Mouse (Mus musculus) right cerebral cortex, adult 2 months (tissue): ENCODE data around the gene Ankrd36.
"Not testable (repeated sequence)": the region's sequence is repeated elsewhere in the genome, so short reads cannot be mapped to it uniquely, and the experiment has no call there.

ENCODE experiments used
- DNase-seq, 2 experiments: peaks; one replicate each; pipeline ENCODE4 v3.0.0; 2021 to 2022; ENCODE audit warnings: low spot score in 2 of 2

Ankrd36 gene

DNA sequence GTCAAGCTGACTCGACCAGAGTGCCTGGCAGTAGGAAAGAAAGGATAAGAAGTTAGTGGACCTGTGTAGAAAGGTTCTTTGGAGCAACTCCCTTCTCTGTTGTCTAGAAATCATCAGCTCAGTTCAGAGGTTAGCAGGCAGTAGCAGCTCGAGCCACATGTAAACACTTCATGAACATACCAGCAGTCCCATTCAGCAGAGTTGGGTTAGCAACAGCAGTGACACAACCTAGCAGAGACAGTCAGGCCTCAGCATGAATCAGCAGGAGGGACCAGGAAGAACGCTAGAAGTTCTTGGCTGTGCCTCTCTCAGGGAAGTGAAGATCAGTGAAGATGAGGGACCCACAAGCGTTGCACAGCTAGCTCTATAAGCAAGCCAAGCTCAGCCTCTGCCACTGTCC, 24.0 kb upstream of the Ankrd36 start:
- DNase-seq = no peak

DNA sequence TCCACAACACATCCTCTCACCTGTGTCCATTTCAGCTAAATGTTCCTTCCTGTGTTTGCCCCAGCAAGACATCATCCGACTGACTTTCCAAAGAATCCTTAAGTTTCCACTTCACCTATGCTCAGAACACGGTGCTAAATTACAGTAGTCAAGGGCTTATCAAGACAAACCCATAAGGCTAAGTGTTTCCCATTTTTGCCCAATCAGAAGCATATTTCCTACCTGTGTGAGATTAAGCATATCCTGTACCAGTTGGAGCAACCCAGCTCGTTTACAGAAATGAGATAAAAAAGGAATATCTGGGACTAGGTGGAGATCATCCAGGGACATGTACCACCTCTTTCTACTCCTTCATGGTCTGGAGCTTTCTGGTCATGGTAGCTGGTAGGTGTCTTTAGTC, 22.8 kb upstream of the Ankrd36 start:
- DNase-seq = no peak

- DNase-seq = no peak
Measured at GRCm38 (mm10) chr11:5551430-5551829, 18.1 kb upstream of the Ankrd36 start.

DNA sequence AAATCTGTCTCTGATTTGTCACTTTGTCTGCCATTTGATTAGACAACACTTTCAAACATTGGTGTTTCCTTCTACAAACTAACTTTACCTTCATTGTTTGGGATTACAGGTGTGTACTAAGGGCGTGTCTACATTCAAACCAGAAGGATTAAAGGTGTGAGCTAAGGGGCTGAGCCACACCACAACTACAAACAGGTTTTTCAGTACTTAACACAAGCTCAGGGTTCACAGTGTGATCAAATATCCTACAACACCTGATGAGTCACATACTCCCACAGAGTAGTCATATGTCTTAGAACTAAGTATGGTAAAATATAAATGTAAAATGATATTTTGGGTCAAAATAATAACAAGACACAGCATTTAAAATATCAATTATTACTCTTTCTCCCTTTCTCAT, 17.6 kb upstream of the Ankrd36 start:
- DNase-seq = no peak

DNA sequence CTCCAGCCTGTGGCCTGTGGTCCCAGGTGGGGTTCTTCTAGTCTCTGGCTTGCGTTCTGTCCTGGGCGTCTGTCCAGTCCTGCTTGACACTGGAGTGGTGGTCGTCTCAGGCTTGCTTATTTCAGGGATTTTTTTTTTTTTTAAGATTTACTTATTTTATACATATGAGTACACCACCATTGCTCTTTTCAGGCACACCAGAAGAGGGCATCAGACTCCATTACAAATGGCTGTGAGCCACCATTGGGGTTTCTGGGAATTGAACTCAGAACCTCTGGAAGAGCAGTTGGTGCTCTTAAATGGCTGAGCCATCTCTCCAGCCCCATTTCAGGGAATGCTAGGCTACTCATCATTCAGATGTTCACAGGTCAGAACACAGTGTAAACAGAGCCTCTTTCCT, 9.2 kb upstream of the Ankrd36 start:
- DNase-seq = no peak

DNA sequence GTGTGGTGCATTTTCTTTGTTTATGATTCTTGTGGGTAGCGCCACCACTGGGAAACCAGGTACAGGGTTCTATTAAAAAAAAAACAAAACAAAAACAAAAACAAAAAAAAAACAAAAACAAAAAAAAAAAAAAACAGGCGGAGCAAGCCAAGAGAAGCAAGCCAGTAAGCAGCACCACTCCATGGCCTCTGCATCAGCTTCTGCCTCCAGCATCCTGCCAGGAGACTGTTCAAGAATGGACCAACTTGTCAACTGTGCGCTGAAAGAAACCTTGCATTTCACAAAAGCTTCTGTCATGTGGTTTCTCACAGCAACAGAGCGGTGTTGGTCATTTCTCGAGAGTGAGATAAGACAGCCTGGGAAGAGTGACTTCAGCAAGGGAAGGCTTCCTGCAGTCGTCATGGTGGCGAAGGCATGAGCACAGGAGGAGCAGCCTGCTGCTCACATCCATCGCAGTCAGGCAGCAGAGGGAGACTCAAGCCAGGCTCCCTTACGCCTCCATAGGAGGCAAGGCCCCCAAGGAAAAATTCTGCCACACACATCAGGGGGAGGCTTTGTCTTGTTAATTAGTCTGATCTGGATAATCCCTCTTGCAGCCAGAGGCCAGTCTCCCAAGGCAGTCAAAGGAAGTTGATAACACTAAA, 6.7 kb upstream of the Ankrd36 start:
- DNase-seq = peak in 1 of 2 experiments; percentile 4

DNA sequence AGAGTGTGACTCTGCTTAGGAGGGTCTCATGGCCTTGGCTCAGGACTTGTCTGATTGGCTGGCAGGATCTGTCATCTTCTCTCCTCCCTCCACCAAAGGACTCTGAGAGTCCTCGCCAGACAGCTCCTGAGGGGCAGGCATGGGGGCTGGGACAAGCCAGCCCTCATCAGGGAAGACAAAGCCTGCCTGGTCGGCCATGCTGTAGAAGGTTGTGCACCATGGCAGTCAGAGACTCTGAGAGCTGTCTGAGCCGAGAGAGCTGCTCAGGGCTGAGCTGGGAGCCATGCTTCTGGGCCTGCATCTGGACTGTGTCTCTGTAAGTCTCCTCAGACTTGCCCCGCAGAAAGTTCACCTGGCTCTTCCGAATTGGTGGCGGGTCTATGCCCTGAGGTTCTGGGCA, 5.6 kb upstream of the Ankrd36 start:
- no peak for DNase-seq

DNA sequence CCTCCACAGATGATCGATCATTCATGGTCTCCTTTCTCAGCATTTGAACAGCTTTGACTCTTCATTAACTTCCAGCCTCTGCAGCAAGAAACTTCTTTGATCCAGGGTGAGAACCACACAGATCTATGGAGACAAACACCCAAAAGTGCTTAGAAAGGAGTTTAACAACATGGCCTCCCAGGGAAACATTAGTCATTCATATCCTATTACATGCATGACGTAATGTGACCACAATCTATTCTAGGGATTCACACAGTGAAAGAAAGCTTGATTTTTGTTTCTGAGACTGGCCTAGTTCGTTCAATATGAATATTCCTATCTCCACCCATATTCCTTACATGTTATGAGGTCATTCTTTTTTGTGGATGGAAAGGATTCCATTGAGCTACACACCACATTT, 3.9 kb upstream of the Ankrd36 start:
- no peak for DNase-seq

DNA sequence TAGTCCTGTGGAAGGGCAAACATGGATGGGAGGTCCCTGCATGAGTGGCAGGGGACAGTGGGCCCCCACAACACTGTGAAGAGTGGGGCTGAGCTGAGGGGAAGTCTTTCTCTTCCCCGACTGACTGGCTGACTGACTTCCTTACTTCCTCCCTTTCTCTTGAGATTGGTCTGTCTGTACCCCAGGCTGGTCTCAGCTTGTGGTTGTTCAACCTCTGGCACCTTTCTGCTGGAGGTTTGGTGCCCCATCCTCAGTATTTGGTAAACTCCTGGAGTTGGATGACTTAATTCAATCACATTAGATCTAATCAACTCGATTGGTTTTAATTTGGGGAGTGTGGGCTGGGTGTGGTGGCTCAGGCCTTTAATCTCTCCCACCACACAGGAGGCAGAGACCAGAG, 3.0 kb upstream of the Ankrd36 start:
- DNase-seq = no peak

GRCm38 (mm10) chr11:5567654-5568053, 1.8 kb upstream of the Ankrd36 start:
- DNase-seq = no peak

- DNase-seq = no peak
Measured at GRCm38 (mm10) chr11:5568082-5568481, 1.4 kb upstream of the Ankrd36 start.

DNA sequence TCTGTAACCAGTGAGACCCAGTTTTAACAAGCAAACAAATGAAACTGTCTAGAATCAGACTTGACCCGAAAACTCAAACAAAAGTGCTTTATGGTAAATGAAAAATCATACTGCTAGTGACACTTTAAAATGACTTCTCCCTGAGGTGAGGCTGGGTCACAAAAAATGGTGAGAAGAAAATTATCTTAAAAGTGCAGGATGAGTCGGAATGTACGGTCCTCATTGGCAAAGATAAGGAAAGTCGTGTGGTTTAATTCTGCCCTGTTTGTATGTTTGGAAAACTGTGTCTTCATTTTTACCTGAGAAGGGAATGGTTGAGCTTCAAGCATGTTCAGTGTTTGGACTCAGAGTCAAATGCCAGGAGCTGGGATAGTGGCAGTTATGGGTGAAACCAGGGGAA, 2.4 kb downstream of the Ankrd36 start:
- DNase-seq = no peak

- DNase-seq = no peak
Measured at GRCm38 (mm10) chr11:5573821-5574220, 4.3 kb downstream of the Ankrd36 start.

DNA sequence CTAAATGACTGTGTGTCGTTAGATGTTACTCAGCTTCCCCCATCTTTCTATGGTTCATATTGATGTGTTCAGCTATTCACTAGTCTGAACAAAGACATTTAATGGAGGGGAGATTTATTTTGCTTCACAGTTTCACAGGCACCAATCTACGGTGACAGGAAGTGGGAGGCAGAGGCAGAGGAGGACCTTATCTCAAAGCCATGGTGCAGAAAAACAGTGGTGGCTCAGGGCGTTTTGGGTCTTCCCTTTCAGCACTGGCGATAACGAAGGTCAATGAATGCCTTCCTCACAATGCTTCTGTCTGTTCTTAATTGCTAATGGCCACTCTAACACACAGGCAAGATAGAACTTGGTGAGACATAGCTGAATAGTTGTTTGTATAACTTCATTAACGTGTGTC, 5.6 kb downstream of the Ankrd36 start:
- no peak for DNase-seq

GRCm38 (mm10) chr11:5592336-5592735, 22.9 kb downstream of the Ankrd36 start:
- DNase-seq = peak; percentile 15 to 26

GRCm38 (mm10) chr11:5595381-5595791, 25.9 kb downstream of the Ankrd36 start:
- no peak for DNase-seq

GRCm38 (mm10) chr11:5595792-5596191, 26.3 kb downstream of the Ankrd36 start:
- DNase-seq = no peak

- no peak for DNase-seq
Measured at GRCm38 (mm10) chr11:5596756-5597155, 27.3 kb downstream of the Ankrd36 start.

- no peak for DNase-seq
Measured at GRCm38 (mm10) chr11:5605421-5605820, 35.9 kb downstream of the Ankrd36 start.

DNA sequence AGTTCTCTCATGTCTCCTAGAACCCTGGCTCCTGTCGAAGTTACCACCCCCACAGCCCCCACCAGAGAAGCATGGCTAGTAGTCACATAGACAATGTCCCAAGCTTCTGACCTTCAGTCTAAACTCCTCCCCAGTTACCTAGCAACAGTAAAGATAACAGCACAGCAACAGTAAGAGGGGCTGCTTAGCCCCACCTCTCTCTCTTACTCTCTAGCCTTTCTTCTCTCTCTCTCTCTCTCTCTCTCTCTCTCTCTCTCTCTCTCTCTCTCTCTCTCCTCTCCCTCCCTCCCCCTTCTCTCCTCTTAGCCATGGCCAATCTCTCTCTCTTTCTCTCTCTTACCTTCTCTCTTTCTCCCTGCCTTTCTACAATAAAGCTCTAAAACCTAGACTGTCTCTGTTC, 42.4 kb downstream of the Ankrd36 start:
- DNase-seq = not testable (repeated sequence)

GRCm38 (mm10) chr11:5614453-5614852, 45.0 kb downstream of the Ankrd36 start:
- no peak for DNase-seq

DNA sequence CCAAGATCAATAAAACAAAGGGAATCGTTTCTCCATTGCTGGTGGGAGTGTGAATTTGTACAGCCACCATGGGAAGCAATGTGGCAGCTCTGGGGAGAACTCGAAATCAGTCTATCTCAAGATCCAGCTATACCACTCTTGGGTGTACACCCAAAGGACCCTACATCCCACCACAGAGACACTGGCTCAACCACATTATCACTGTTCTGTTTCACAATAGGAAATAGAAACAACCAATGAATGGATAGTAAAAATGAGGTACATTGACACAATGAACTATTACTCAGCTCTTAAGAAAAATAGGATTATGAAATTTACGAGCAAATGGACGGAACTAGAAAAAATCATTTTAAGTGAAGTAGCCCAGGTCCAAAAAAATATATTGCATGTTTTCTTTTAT, 55.6 kb downstream of the Ankrd36 start:
- no peak for DNase-seq

GRCm38 (mm10) chr11:5629033-5629432, 59.5 kb downstream of the Ankrd36 start:
- peak; percentile 29 to 46 for DNase-seq

- DNase-seq = no peak
Measured at GRCm38 (mm10) chr11:5643085-5643484, 73.6 kb downstream of the Ankrd36 start.
